Comparison of ENCODE assay signal across 28 mouse cellular contexts in genomic region chr6:142289413-142290118, GRCm38 (mm10). TPM values are rescaled to one million over a fixed set of nuclear protein-coding genes. Genes with fewer than 3 reads are reported as not detected.
A peak's percentile ranks its signal among the peaks of the same experiment; 100 is the strongest.
DNase-seq lines count a peak whose midpoint lies in the region; ATAC-seq and TF ChIP-seq lines count a peak whose summit lies in the region.
"Had no signal": no experiment of that assay in that cellular context is flagged by ENCODE, and none has a peak within 500 bp of the region (broad histone marks: within the 10 kb centered on the region; RNA-seq: fewer than 3 reads in every experiment).

No protein-coding gene starts in this region.

- H3K9me3 ChIP-seq in kidney, embryonic 16.5 days (ENCODE audit: low read length), result no peaks in the 10 kb centered on the region
- no peaks in the 10 kb centered on the region for H3K9me3 ChIP-seq in stomach, postnatal 0 days (ENCODE audit: control insufficient read depth, low read length)
- H3K9me3 ChIP-seq: embryonic facial prominence, embryonic 12.5 days; forebrain, embryonic 15.5 days; heart, embryonic 13.5 days; limb, embryonic 12.5 days; liver, embryonic 12.5 days; midbrain, embryonic 10.5 days; neural tube, embryonic 12.5 days had no signal

- WGBS in kidney, embryonic 16.5 days, result 60% methylated on average over 12 of the region's 12 CpGs
- 45% methylated on average over 12 of the region's 12 CpGs for WGBS in kidney, adult 2 months
- WGBS in large intestine, adult 2 months, result 17% methylated on average over 12 of the region's 12 CpGs
- 41% methylated on average over 12 of the region's 12 CpGs for whole genome bisulfite sequencing in stomach, postnatal 0 days

- peak; percentile 65; the same call in 1 of the 2 replicates for ATAC-seq in kidney, embryonic 16.5 days (ENCODE audit: low FRiP score, low TSS enrichment)
- peak; percentile 98 for ATAC-seq in stomach, postnatal 0 days (ENCODE audit: low FRiP score, low TSS enrichment)
- ATAC-seq: activated CD4-positive, CD25-positive, alpha-beta regulatory T cell, adult 4 months; forebrain, embryonic 15.5 days; liver, embryonic 12.5 days had no signal

- H3K4me3 ChIP-seq in kidney, embryonic 16.5 days (ENCODE audit: low read length), result no peak overlapping the region
- H3K4me3 ChIP-seq in kidney, adult 2 months (ENCODE audit: insufficient read depth, low read depth, low read length), result no peak overlapping the region
- H3K4me3 ChIP-seq in stomach, postnatal 0 days (ENCODE audit: low read depth, low read length), result no peak overlapping the region
- H3K4me3 ChIP-seq: embryonic facial prominence, embryonic 12.5 days; erythroblast, embryonic 14.5 days; forebrain, embryonic 15.5 days; heart, embryonic 13.5 days; left cerebral cortex, adult 2 months; limb, embryonic 12.5 days; liver, embryonic 12.5 days; midbrain, embryonic 10.5 days; neural tube, embryonic 12.5 days had no signal

- no peaks in the 10 kb centered on the region for H3K27me3 ChIP-seq in kidney, embryonic 16.5 days (ENCODE audit: insufficient read depth, low read length)
- H3K27me3 ChIP-seq in kidney, adult 2 months (replicated peaks; ENCODE audit: control insufficient read depth, insufficient read depth, low read length), result no peaks in the 10 kb centered on the region
- H3K27me3 ChIP-seq in stomach, postnatal 0 days (ENCODE audit: control insufficient read depth, insufficient read depth, low read length), result no peaks in the 10 kb centered on the region
- H3K27me3 ChIP-seq: embryonic facial prominence, embryonic 12.5 days; forebrain, embryonic 15.5 days; heart, embryonic 13.5 days; limb, embryonic 12.5 days; liver, embryonic 12.5 days; neural tube, embryonic 12.5 days had no signal

- no peak for TF ChIP-seq POLR2A in kidney, adult 2 months (IDR thresholded peaks at IDR 0.05; ENCODE audit: low read depth, low read length)

- DNase-seq in kidney, adult 2 months, result no peak
- peak; percentile 89 for DNase-seq in Muller cell, postnatal 12 days (ENCODE audit: inconsistent ontology term)
- peak; percentile 57 for DNase-seq in large intestine, adult 2 months (ENCODE audit: low read depth, low spot score)
- DNase-seq in stomach, postnatal 0 days (ENCODE audit: low spot score), result peak; percentile 31
- DNase-seq in thymus, postnatal 36 days, result no peak
- DNase-seq in spleen, postnatal 14 days (ENCODE audit: low spot score in 2 of 2), result no peak
- DNase-seq: adrenal gland, postnatal 10 days; B cell, adult 2 months; cerebellum, postnatal 10 days; gastrocnemius, postnatal 36 days; kidney, postnatal 36 days; layer of hippocampus, adult 9-11 months; lung, embryonic 14.5 days; spleen, adult 18-20 months had no signal

- no peak for TF ChIP-seq CTCF in kidney, adult 2 months (conservative IDR thresholded peaks at IDR 0.05; ENCODE audit: insufficient read depth, insufficient read length, low read depth, low read length)
- no peak for TF ChIP-seq CTCF in stomach, postnatal 0 days (IDR thresholded peaks at IDR 0.05; ENCODE audit: low read depth)

- no peaks in the 10 kb centered on the region for H3K4me1 ChIP-seq in kidney, embryonic 16.5 days (ENCODE audit: insufficient read depth, low read length)
- H3K4me1 ChIP-seq in kidney, adult 2 months (ENCODE audit: control insufficient read depth, insufficient read depth, low read length), result no peaks in the 10 kb centered on the region
- no peaks in the 10 kb centered on the region for H3K4me1 ChIP-seq in stomach, postnatal 0 days (replicated peaks; ENCODE audit: control insufficient read depth, insufficient read depth)
- H3K4me1 ChIP-seq: embryonic facial prominence, embryonic 12.5 days; forebrain, embryonic 15.5 days; heart, embryonic 13.5 days; limb, embryonic 12.5 days; liver, embryonic 12.5 days; midbrain, embryonic 10.5 days; neural tube, embryonic 12.5 days had no signal

- H3K36me3 ChIP-seq in kidney, embryonic 16.5 days (ENCODE audit: insufficient read depth, low read length), result no peaks in the 10 kb centered on the region
- no peaks in the 10 kb centered on the region for H3K36me3 ChIP-seq in kidney, adult 2 months (ENCODE audit: control insufficient read depth, insufficient read depth, low read length)
- H3K36me3 ChIP-seq in stomach, postnatal 0 days (ENCODE audit: control insufficient read depth, insufficient read depth, low read length), result no peaks in the 10 kb centered on the region
- H3K36me3 ChIP-seq: embryonic facial prominence, embryonic 12.5 days; forebrain, embryonic 15.5 days; heart, embryonic 13.5 days; limb, embryonic 12.5 days; liver, embryonic 12.5 days; midbrain, embryonic 10.5 days; neural tube, embryonic 12.5 days had no signal

- no peak overlapping the region for H3K27ac ChIP-seq in kidney, embryonic 16.5 days (ENCODE audit: low read length)
- H3K27ac ChIP-seq in kidney, adult 2 months (ENCODE audit: insufficient read depth, low read depth, low read length), result no peak overlapping the region
- H3K27ac ChIP-seq in stomach, postnatal 0 days (replicated peaks), result 0 out of 2 replicates have a peak overlapping the region, but pooled peaks have one; percentile 2
- H3K27ac ChIP-seq: embryonic facial prominence, embryonic 12.5 days; forebrain, embryonic 15.5 days; heart, embryonic 13.5 days; hindbrain, embryonic 14.5 days; left cerebral cortex, adult 2 months; limb, embryonic 12.5 days; liver, embryonic 12.5 days; macrophage; midbrain, embryonic 10.5 days; neural tube, embryonic 12.5 days had no signal

- no peak for TF ChIP-seq EP300 in stomach, postnatal 0 days (optimal IDR thresholded peaks at IDR 0.05)

- H3K9ac ChIP-seq in kidney, embryonic 16.5 days (replicated peaks; ENCODE audit: low read length), result no peak overlapping the region
- H3K9ac ChIP-seq in stomach, postnatal 0 days (ENCODE audit: low read length), result no peak overlapping the region
- H3K9ac ChIP-seq: embryonic facial prominence, embryonic 12.5 days; forebrain, embryonic 15.5 days; heart, embryonic 13.5 days; hindbrain, embryonic 14.5 days; limb, embryonic 12.5 days; liver, embryonic 12.5 days; lung, embryonic 14.5 days; neural tube, embryonic 12.5 days had no signal

- H3K4me2 ChIP-seq in kidney, embryonic 16.5 days (replicated peaks; ENCODE audit: low read depth, low read length), result no peak overlapping the region
- no peak overlapping the region for H3K4me2 ChIP-seq in stomach, postnatal 0 days (replicated peaks; ENCODE audit: low read depth)
- H3K4me2 ChIP-seq: embryonic facial prominence, embryonic 12.5 days; forebrain, embryonic 15.5 days; heart, embryonic 13.5 days; hindbrain, embryonic 14.5 days; limb, embryonic 12.5 days; liver, embryonic 12.5 days; lung, embryonic 14.5 days; neural tube, embryonic 12.5 days had no signal

RNA-seq across cellular contexts. Expression of gene Iapp, which starts 8.7 kb away (rescaled TPM):
- not detected in 2 replicates for polyA plus RNA-seq in kidney, embryonic 16.5 days (2015; fragmentation: Nextera tagmentation; extraction: Ambion mirVana)
- polyA plus RNA-seq in kidney, adult 2 months (2012; rRNA removed), result not detected in 2 replicates
- polyA plus RNA-seq in large intestine, adult 2 months (2012; rRNA removed), result 1.4 and 3.9 TPM in 2 replicates
- polyA plus RNA-seq in stomach, postnatal 0 days (2015; fragmentation: Nextera tagmentation; extraction: Ambion mirVana), result 0.87 and 1.7 TPM in 2 replicates
- polyA plus RNA-seq: activated CD4-positive, CD25-positive, alpha-beta regulatory T cell, adult 4 months; erythroblast, embryonic 14.5 days; heart, embryonic 13.5 days; hindbrain, embryonic 14.5 days; limb, embryonic 12.5 days; liver, embryonic 12.5 days; lung, embryonic 14.5 days; macrophage; neural tube, embryonic 12.5 days had no signal

RNA-seq across cellular contexts. Expression of gene Slco1a5, which starts 33.2 kb away (rescaled TPM):
- polyA plus RNA-seq in kidney, embryonic 16.5 days (2015; fragmentation: Nextera tagmentation; extraction: Ambion mirVana), result 0.17 TPM in 1 of 2 replicates, not detected in the other
- polyA plus RNA-seq in kidney, adult 2 months (2012; rRNA removed), result not detected in 2 replicates
- not detected in 2 replicates for polyA plus RNA-seq in large intestine, adult 2 months (2012; rRNA removed)
- 1.4 and 1.6 TPM in 2 replicates for polyA plus RNA-seq in stomach, postnatal 0 days (2015; fragmentation: Nextera tagmentation; extraction: Ambion mirVana)
- polyA plus RNA-seq: activated CD4-positive, CD25-positive, alpha-beta regulatory T cell, adult 4 months; embryonic facial prominence, embryonic 12.5 days; erythroblast, embryonic 14.5 days; heart, embryonic 13.5 days; intestine, embryonic 14.5 days; limb, embryonic 12.5 days; liver, embryonic 12.5 days; macrophage had no signal

RNA-seq across cellular contexts. Expression of gene Pyroxd1, which starts 55.9 kb away (rescaled TPM):
- polyA plus RNA-seq in kidney, embryonic 16.5 days (2015; fragmentation: Nextera tagmentation; extraction: Ambion mirVana), result 18.3 and 20.2 TPM in 2 replicates
- 5.6 and 6.0 TPM in 2 replicates for polyA plus RNA-seq in kidney, adult 2 months (2012; rRNA removed)
- 5.9 and 8.2 TPM in 2 replicates for polyA plus RNA-seq in large intestine, adult 2 months (2012; rRNA removed)
- 24.5 and 24.7 TPM in 2 replicates for polyA plus RNA-seq in stomach, postnatal 0 days (2015; fragmentation: Nextera tagmentation; extraction: Ambion mirVana)

Comparison
In these comparisons a context has a peak if more than half of its experiments do, and no peak if none do; other contexts are left out.
1. DNase-seq: peak in Muller cell, postnatal 12 days (single experiment), large intestine, adult 2 months (single experiment) and stomach, postnatal 0 days (single experiment); none in kidney, adult 2 months (single experiment), thymus, postnatal 36 days (0 of 2) and spleen, postnatal 14 days (0 of 2).